Mouse (Mus musculus) spleen, embryonic (tissue): ENCODE results near the gene Nppb.

Experiments used
- CTCF ChIA-PET: fragments of 350-600 bp; sonication (Branson Sonifier 250); formaldehyde crosslinking; loops from one replicate; lab custom pipeline; 2022; lab: Charles Lee

Gene Nppb

GRCm38 (mm10) chr4:147976237-147976636 is 9.4 kb upstream of the Nppb start:
- CTCF ChIA-PET = no interaction called here

- CTCF ChIA-PET = no interaction called here
Measured at GRCm38 (mm10) chr4:147977726-147978125, 7.9 kb upstream of the Nppb start.

GRCm38 (mm10) chr4:147978391-147978790 is 7.2 kb upstream of the Nppb start:
- CTCF ChIA-PET = no interaction called here

GRCm38 (mm10) chr4:147979441-147979860 is 6.1 kb upstream of the Nppb start:
- CTCF ChIA-PET = no interaction called here

GRCm38 (mm10) chr4:147993571-147994095 is 8.0 kb downstream of the Nppb start:
- CTCF ChIA-PET = no interaction called here

- CTCF ChIA-PET = no interaction called here
Measured at GRCm38 (mm10) chr4:147995311-147995710, 9.7 kb downstream of the Nppb start.

- CTCF ChIA-PET = interaction anchor here (0.5 kb wide), 1 partner anchor 36 kb away, joined by 3 read pairs; no protein-coding TSS in a partner anchor
Measured at GRCm38 (mm10) chr4:148000202-148000772, 14.7 kb downstream of the Nppb start, which contains the start of gene Nppa. TSS of gene Nppa (plus strand) at chr4:148000722.

- CTCF ChIA-PET = no interaction called here
Measured at GRCm38 (mm10) chr4:148001013-148001789, 15.6 kb downstream of the Nppb start.

GRCm38 (mm10) chr4:148001866-148002265 is 16.3 kb downstream of the Nppb start:
- CTCF ChIA-PET = no interaction called here

- CTCF ChIA-PET = no interaction called here
Measured at GRCm38 (mm10) chr4:148004361-148004760, 18.8 kb downstream of the Nppb start.

- CTCF ChIA-PET = interaction anchor here (0.6 kb wide), 1 partner anchor 127 kb away, joined by 3 read pairs; no protein-coding TSS in a partner anchor
Measured at GRCm38 (mm10) chr4:148008412-148008811, 22.8 kb downstream of the Nppb start.

GRCm38 (mm10) chr4:148009641-148010040 is 24.1 kb downstream of the Nppb start:
- CTCF ChIA-PET = no interaction called here

GRCm38 (mm10) chr4:148011332-148011731 is 25.7 kb downstream of the Nppb start:
- CTCF ChIA-PET = no interaction called here

GRCm38 (mm10) chr4:148012216-148012615 is 26.6 kb downstream of the Nppb start:
- CTCF ChIA-PET = no interaction called here

GRCm38 (mm10) chr4:148015418-148015817 is 29.8 kb downstream of the Nppb start:
- CTCF ChIA-PET = no interaction called here

- CTCF ChIA-PET = interaction anchor here (0.6 kb wide), 1 partner anchor 57 kb away, joined by 3 read pairs; no protein-coding TSS in a partner anchor
Measured at GRCm38 (mm10) chr4:148016981-148017380, 31.4 kb downstream of the Nppb start.

GRCm38 (mm10) chr4:148018410-148018809 is 32.8 kb downstream of the Nppb start:
- CTCF ChIA-PET = no interaction called here

- CTCF ChIA-PET = no interaction called here
Measured at GRCm38 (mm10) chr4:148024003-148024402, 38.4 kb downstream of the Nppb start.

GRCm38 (mm10) chr4:148029297-148029696 is 43.7 kb downstream of the Nppb start:
- CTCF ChIA-PET = no interaction called here

GRCm38 (mm10) chr4:148030506-148030905 is 44.9 kb downstream of the Nppb start:
- CTCF ChIA-PET = no interaction called here

GRCm38 (mm10) chr4:148033858-148034410 is 48.3 kb downstream of the Nppb start:
- CTCF ChIA-PET = interaction anchor here (0.7 kb wide), 1 partner anchor 1048 kb away, joined by 7 read pairs; no protein-coding TSS in a partner anchor

- CTCF ChIA-PET = no interaction called here
Measured at GRCm38 (mm10) chr4:148035440-148035839, 49.9 kb downstream of the Nppb start.
